Mouse (Mus musculus): ENCODE results near the gene Sycp3. TPM values are rescaled to one million over a fixed set of nuclear protein-coding genes. Genes with fewer than 3 reads are reported as not detected.

Gene Sycp3
- polyA plus RNA-seq, 1 experiment from 2014 or later: 0.51 TPM

DNA sequence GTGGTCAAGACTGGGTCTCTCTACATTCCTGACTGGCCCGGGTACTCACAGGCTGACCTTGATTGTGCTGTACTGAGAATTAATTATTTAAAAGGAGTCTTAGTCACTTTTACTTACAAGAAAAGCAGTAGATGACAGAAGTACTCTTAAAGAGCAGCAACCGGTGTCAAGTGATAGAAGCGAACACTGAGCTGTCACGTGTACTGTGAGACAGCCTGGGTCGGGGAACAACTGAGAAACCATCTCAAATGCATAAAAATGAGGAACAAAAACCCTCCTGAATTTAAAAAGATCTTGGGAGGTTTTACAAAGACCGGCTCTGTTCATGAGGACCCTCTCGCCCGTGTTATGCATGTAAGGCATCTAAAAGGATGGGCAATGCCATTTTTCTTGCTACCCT is 33.3 kb downstream of the Sycp3 start:
- H3K4me3 ChIP-seq (ENCODE audit: low read depth, low read length): no peak overlapping the region
- no peaks in the 10 kb centered on the region for H3K9me3 ChIP-seq (replicated peaks; ENCODE audit: control insufficient read depth, low read length, poor library complexity, severe bottlenecking)
- no peak overlapping the region for H3K27ac ChIP-seq (ENCODE audit: low read length)
- no peaks in the 10 kb centered on the region for H3K4me1 ChIP-seq (ENCODE audit: control insufficient read depth, insufficient read depth, low read length)
- no peak for ATAC-seq
- H3K36me3 ChIP-seq (ENCODE audit: control insufficient read depth, insufficient read depth, low read length): no peaks in the 10 kb centered on the region; the same call in 1 of the 2 replicates
- H3K4me2 ChIP-seq (ENCODE audit: low read length): no peak overlapping the region
- no peaks in the 10 kb centered on the region for H3K27me3 ChIP-seq (ENCODE audit: control insufficient read depth, insufficient read depth, low read depth, low read length)
- no peak overlapping the region for H3K9ac ChIP-seq (ENCODE audit: low read depth, low read length)
- 58% methylated on average over 8 of the region's 8 CpGs for WGBS

DNA sequence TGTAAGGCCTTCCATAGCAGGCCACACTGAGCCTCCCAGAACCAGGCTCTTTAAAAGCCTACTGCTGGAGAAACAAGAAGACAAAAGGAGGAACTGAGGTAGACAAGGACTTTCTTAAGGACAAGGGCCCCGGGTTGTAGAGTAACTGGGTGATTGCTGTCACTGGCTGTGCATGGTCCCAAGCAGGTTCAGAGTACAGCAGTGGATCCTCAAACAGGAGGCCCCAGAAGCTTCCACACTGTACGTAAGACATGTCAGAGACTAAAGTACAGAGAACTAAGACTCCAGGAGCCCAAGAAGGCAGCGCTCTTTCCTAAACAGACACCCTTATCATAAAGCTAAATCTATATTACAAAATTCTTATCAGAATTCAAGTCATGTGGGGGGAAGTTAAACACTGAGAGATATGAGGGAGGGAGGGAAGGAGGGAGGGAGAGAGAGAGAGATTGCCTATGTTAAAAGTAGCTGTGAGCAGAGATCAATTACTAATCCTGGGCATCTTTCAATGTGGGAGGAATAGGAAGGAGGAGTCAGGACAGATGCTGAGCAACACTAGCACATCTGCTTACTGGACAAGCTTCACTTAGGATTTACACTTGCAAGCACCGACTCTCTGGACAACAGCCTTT is 35.7 kb downstream of the Sycp3 start:
- ATAC-seq: no peak
- H3K4me2 ChIP-seq (ENCODE audit: low read length): no peak overlapping the region
- no peak overlapping the region for H3K9ac ChIP-seq (ENCODE audit: low read depth, low read length)
- H3K27me3 ChIP-seq (ENCODE audit: control insufficient read depth, insufficient read depth, low read depth, low read length): no peaks in the 10 kb centered on the region
- no peaks in the 10 kb centered on the region for H3K9me3 ChIP-seq (replicated peaks; ENCODE audit: control insufficient read depth, low read length, poor library complexity, severe bottlenecking)
- WGBS: 81% methylated on average over 4 of the region's 4 CpGs
- H3K36me3 ChIP-seq (ENCODE audit: control insufficient read depth, insufficient read depth, low read length): no peaks in the 10 kb centered on the region
- no peak overlapping the region for H3K4me3 ChIP-seq (ENCODE audit: low read depth, low read length)
- no peak overlapping the region for H3K27ac ChIP-seq (ENCODE audit: low read length)
- no peaks in the 10 kb centered on the region for H3K4me1 ChIP-seq (ENCODE audit: control insufficient read depth, insufficient read depth, low read length)

GRCm38 (mm10) chr10:88496864-88497564 is 37.6 kb downstream of the Sycp3 start:
- H3K9me3 ChIP-seq (replicated peaks; ENCODE audit: control insufficient read depth, low read length, poor library complexity, severe bottlenecking): no peaks in the 10 kb centered on the region
- no peak overlapping the region for H3K4me3 ChIP-seq (ENCODE audit: low read depth, low read length)
- no peak overlapping the region for H3K4me2 ChIP-seq (ENCODE audit: low read length)
- H3K27me3 ChIP-seq (ENCODE audit: control insufficient read depth, insufficient read depth, low read depth, low read length): no peaks in the 10 kb centered on the region
- 72% methylated on average over 11 of the region's 11 CpGs for WGBS
- no peaks in the 10 kb centered on the region for H3K36me3 ChIP-seq (ENCODE audit: control insufficient read depth, insufficient read depth, low read length)
- peaks cover 2% of the 10 kb centered on the region; the same call in 1 of the 2 replicates for H3K4me1 ChIP-seq (ENCODE audit: control insufficient read depth, insufficient read depth, low read length)
- no peak for ATAC-seq
- H3K9ac ChIP-seq (ENCODE audit: low read depth, low read length): no peak overlapping the region
- H3K27ac ChIP-seq (ENCODE audit: low read length): no peak overlapping the region

DNA sequence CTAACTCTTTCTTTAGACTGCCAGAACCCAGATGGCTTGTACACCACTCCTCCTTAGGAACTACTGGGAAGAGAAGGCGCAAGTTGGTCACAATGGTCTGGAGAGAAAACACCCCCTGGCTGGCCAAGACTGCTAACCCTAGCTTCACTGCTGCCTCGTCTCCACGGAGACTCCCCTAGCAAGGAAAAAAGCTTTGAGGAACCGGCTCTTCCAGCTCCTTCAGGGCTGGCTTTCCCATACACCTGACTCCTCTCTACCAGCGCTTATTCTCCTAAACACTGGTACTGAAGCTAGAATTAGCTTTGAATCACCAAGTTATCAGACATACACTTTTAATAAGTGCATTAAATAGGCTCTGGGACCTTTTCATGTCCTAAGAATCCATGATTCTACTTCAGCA is 40.6 kb downstream of the Sycp3 start:
- no peaks in the 10 kb centered on the region for H3K27me3 ChIP-seq (ENCODE audit: control insufficient read depth, insufficient read depth, low read depth, low read length)
- H3K4me3 ChIP-seq (ENCODE audit: low read depth, low read length): no peak overlapping the region
- H3K4me2 ChIP-seq (ENCODE audit: low read length): no peak overlapping the region
- H3K9ac ChIP-seq (ENCODE audit: low read depth, low read length): no peak overlapping the region
- H3K27ac ChIP-seq (ENCODE audit: low read length): no peak overlapping the region
- WGBS: 73% methylated on average over 5 of the region's 5 CpGs
- H3K9me3 ChIP-seq (replicated peaks; ENCODE audit: control insufficient read depth, low read length, poor library complexity, severe bottlenecking): no peaks in the 10 kb centered on the region
- peaks cover 12% of the 10 kb centered on the region for H3K4me1 ChIP-seq (ENCODE audit: control insufficient read depth, insufficient read depth, low read length)
- no peaks in the 10 kb centered on the region for H3K36me3 ChIP-seq (ENCODE audit: control insufficient read depth, insufficient read depth, low read length)
- ATAC-seq: no peak

GRCm38 (mm10) chr10:88501370-88501769 is 42.0 kb downstream of the Sycp3 start:
- H3K27me3 ChIP-seq (ENCODE audit: control insufficient read depth, insufficient read depth, low read depth, low read length): no peaks in the 10 kb centered on the region
- no peak overlapping the region for H3K4me2 ChIP-seq (ENCODE audit: low read length)
- no peak overlapping the region for H3K9ac ChIP-seq (ENCODE audit: low read depth, low read length)
- H3K36me3 ChIP-seq (ENCODE audit: control insufficient read depth, insufficient read depth, low read length): no peaks in the 10 kb centered on the region
- ATAC-seq: no peak
- H3K27ac ChIP-seq (ENCODE audit: low read length): no peak overlapping the region
- 84% methylated on average over 10 of the region's 10 CpGs for WGBS
- H3K9me3 ChIP-seq (replicated peaks; ENCODE audit: control insufficient read depth, low read length, poor library complexity, severe bottlenecking): no peaks in the 10 kb centered on the region
- H3K4me3 ChIP-seq (ENCODE audit: low read depth, low read length): no peak overlapping the region
- H3K4me1 ChIP-seq (ENCODE audit: control insufficient read depth, insufficient read depth, low read length): peaks cover 12% of the 10 kb centered on the region

GRCm38 (mm10) chr10:88501886-88502765 is 42.8 kb downstream of the Sycp3 start:
- Histone ChIP-seq H3K9me3 (replicated peaks; ENCODE audit: control insufficient read depth, low read length, poor library complexity, severe bottlenecking) (no peaks in the 10 kb centered on the region), H3K27ac (ENCODE audit: low read length) (no peak overlapping the region), H3K27me3 (ENCODE audit: control insufficient read depth, insufficient read depth, low read depth, low read length) (no peaks in the 10 kb centered on the region), H3K9ac (ENCODE audit: low read depth, low read length) (no peak overlapping the region), H3K36me3 (ENCODE audit: control insufficient read depth, insufficient read depth, low read length) (no peaks in the 10 kb centered on the region), H3K4me3 (ENCODE audit: low read depth, low read length) (0 out of 2 replicates have a peak overlapping the region, but pooled peaks have one; percentile 12), H3K4me1 (ENCODE audit: control insufficient read depth, insufficient read depth, low read length) (peaks cover 12% of the 10 kb centered on the region), H3K4me2 (ENCODE audit: low read length) (peak overlapping the region; percentile 89)
- 50% methylated on average over 13 of the region's 13 CpGs for WGBS
- no peak for ATAC-seq

DNA sequence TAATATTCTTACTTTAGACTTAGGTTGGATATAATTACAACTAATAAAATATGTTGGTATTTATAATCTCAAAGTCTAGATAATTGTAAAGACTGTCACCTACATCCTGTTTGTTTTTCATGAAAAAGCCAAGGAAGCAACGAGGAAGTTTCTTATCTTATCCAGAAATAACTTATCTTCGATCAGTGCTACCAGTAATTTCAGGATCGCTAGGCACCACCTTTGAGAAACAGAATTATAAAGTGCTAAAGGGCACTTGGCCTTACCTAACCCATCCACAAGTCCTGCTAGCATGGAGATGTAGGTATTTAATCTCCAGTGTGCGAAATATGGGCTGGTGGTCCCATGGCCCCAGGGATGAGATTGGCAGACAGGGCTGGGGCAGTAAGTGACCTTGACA is 43.5 kb downstream of the Sycp3 start:
- Histone ChIP-seq H3K27ac (ENCODE audit: low read length) (peak overlapping the region; percentile 79), H3K4me2 (ENCODE audit: low read length) (peak overlapping the region; percentile 89), H3K4me3 (ENCODE audit: low read depth, low read length) (peak overlapping the region; percentile 86), H3K4me1 (ENCODE audit: control insufficient read depth, insufficient read depth, low read length) (peaks cover 12% of the 10 kb centered on the region), H3K9me3 (replicated peaks; ENCODE audit: control insufficient read depth, low read length, poor library complexity, severe bottlenecking) (no peaks in the 10 kb centered on the region), H3K9ac (ENCODE audit: low read depth, low read length) (peak overlapping the region; percentile 89), H3K27me3 (ENCODE audit: control insufficient read depth, insufficient read depth, low read depth, low read length) (no peaks in the 10 kb centered on the region), H3K36me3 (ENCODE audit: control insufficient read depth, insufficient read depth, low read length) (no peaks in the 10 kb centered on the region)
- WGBS: 47% methylated on average over 4 of the region's 4 CpGs
- peak; percentile 15; the same call in 1 of the 2 replicates for ATAC-seq

- 0% methylated on average over 55 of the region's 80 CpGs for WGBS
- ATAC-seq: peak; percentile 96
- peak within 1 kb of the TSS; percentile 79 for H3K27ac ChIP-seq (ENCODE audit: low read length)
- H3K4me3 ChIP-seq (ENCODE audit: low read depth, low read length): peak within 1 kb of the TSS; percentile 86
- H3K36me3 ChIP-seq (ENCODE audit: control insufficient read depth, insufficient read depth, low read length): no peaks in the 10 kb centered on the region
- H3K4me1 ChIP-seq (ENCODE audit: control insufficient read depth, insufficient read depth, low read length): peaks cover 12% of the 10 kb centered on the region
- peak within 1 kb of the TSS; percentile 89 for H3K4me2 ChIP-seq (ENCODE audit: low read length)
- H3K27me3 ChIP-seq (ENCODE audit: control insufficient read depth, insufficient read depth, low read depth, low read length): no peaks in the 10 kb centered on the region
- H3K9me3 ChIP-seq (replicated peaks; ENCODE audit: control insufficient read depth, low read length, poor library complexity, severe bottlenecking): no peaks in the 10 kb centered on the region
- H3K9ac ChIP-seq (ENCODE audit: low read depth, low read length): peak within 1 kb of the TSS; percentile 89
These were observed 44.3 kb downstream of the Sycp3 start, which contains the start of gene Chpt1 for GRCm38 (mm10) chr10:88503421-88504314. Gene Chpt1, minus strand, starts transcription at chr10:88504073.
